ENCODE assay signal across 8 mouse cellular contexts in the genomic region with DNA sequence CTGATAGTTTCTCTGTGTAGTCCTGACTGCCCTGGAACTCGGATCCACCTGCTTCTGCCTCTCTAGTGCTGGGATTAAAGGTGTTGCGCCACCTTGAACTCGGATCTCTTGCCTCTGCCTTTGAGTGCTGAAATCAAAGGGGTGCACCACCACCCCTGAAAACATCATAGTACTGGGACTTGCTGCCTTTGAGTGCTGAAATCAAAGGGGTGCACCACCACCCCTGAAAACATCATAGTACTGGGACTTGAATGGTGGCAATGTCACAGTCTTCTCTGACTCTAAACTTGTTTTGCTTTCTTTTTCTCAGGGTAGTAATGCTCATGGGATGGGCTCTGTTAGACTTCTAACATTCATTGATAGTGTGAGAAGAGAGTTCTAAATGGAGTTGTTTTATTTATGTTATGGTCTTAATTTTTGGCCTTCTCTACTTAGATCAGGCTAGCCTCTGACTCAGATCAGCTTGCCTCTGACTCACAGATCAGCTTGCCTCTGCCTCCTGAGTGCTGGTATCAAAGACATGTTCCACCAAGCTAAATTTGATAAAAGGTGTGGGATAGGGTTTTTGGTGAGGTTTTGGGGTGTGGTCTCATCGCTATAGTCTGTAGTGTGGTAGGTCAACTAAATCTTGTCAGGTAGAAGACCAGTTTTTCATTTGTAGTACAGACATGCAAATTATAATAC. TPM values are rescaled to one million over a fixed set of nuclear protein-coding genes. Genes with fewer than 3 reads are reported as not detected.
DNase-seq lines count a peak whose midpoint lies in the region; ATAC-seq and TF ChIP-seq lines count a peak whose summit lies in the region.

No protein-coding gene starts in this region.

- H3K36me3 ChIP-seq in lung, embryonic 14.5 days (ENCODE audit: insufficient read depth): peaks cover 41% of the 10 kb centered on the region
- H3K36me3 ChIP-seq in embryonic facial prominence, embryonic 11.5 days (replicated peaks; ENCODE audit: control insufficient read depth, insufficient read depth, low read depth, low read length): 0 out of 2 replicates have a peak, but pooled peaks cover 2% of the 10 kb centered on the region
- H3K36me3 ChIP-seq in intestine, embryonic 16.5 days (ENCODE audit: control insufficient read depth, insufficient read depth, low read length): no peaks in the 10 kb centered on the region
- no peaks in the 10 kb centered on the region for H3K36me3 ChIP-seq in neural tube, embryonic 15.5 days

- 80% methylated on average over 4 of the region's 4 CpGs for WGBS in lung, embryonic 14.5 days
- WGBS in embryonic facial prominence, embryonic 11.5 days: 92% methylated on average over 4 of the region's 4 CpGs
- WGBS in intestine, embryonic 16.5 days: 81% methylated on average over 4 of the region's 4 CpGs
- 91% methylated on average over 4 of the region's 4 CpGs for WGBS in neural tube, embryonic 15.5 days

- no peak overlapping the region for H3K27ac ChIP-seq in lung, embryonic 14.5 days (ENCODE audit: low read depth)
- H3K27ac ChIP-seq in embryonic facial prominence, embryonic 11.5 days (replicated peaks; ENCODE audit: low read depth, low read length): no peak overlapping the region
- no peak overlapping the region for H3K27ac ChIP-seq in intestine, embryonic 16.5 days (ENCODE audit: low read length)
- no peak overlapping the region for H3K27ac ChIP-seq in neural tube, embryonic 15.5 days (replicated peaks)

- peak overlapping the region; percentile 93 for H3K4me2 ChIP-seq in lung, embryonic 14.5 days
- peak overlapping the region; percentile 69 for H3K4me2 ChIP-seq in embryonic facial prominence, embryonic 11.5 days (ENCODE audit: low read depth, low read length)
- peak overlapping the region; percentile 81 for H3K4me2 ChIP-seq in intestine, embryonic 16.5 days (ENCODE audit: low read depth, low read length)
- peak overlapping the region; percentile 81 for H3K4me2 ChIP-seq in neural tube, embryonic 15.5 days

- TF ChIP-seq CTCF in lung, embryonic 14.5 days (IDR thresholded peaks at IDR 0.05; ENCODE audit: low read depth): no peak

- H3K9me3 ChIP-seq in lung, embryonic 14.5 days (ENCODE audit: low read depth, low read length): no peaks in the 10 kb centered on the region
- H3K9me3 ChIP-seq in embryonic facial prominence, embryonic 11.5 days (replicated peaks; ENCODE audit: control insufficient read depth, low read length): no peaks in the 10 kb centered on the region
- no peaks in the 10 kb centered on the region for H3K9me3 ChIP-seq in intestine, embryonic 16.5 days (ENCODE audit: control insufficient read depth, low read length)
- no peaks in the 10 kb centered on the region for H3K9me3 ChIP-seq in neural tube, embryonic 15.5 days (replicated peaks)

- H3K9ac ChIP-seq in lung, embryonic 14.5 days: peak overlapping the region; percentile 100; the same call in 1 of the 2 replicates
- H3K9ac ChIP-seq in embryonic facial prominence, embryonic 11.5 days (replicated peaks; ENCODE audit: low read length): no peak overlapping the region; the same call in 1 of the 2 replicates
- H3K9ac ChIP-seq in intestine, embryonic 16.5 days (ENCODE audit: low read depth, low read length): peak overlapping the region; percentile 100; the same call in 1 of the 2 replicates
- H3K9ac ChIP-seq in neural tube, embryonic 15.5 days (replicated peaks): 0 out of 2 replicates have a peak overlapping the region, but pooled peaks have one; percentile 99

- H3K27me3 ChIP-seq in lung, embryonic 14.5 days (ENCODE audit: insufficient read depth, low read length): no peaks in the 10 kb centered on the region
- no peaks in the 10 kb centered on the region for H3K27me3 ChIP-seq in embryonic facial prominence, embryonic 11.5 days (ENCODE audit: control insufficient read depth, insufficient read depth, low read length)
- H3K27me3 ChIP-seq in intestine, embryonic 16.5 days (replicated peaks; ENCODE audit: control insufficient read depth, insufficient read depth, low read length): no peaks in the 10 kb centered on the region
- no peaks in the 10 kb centered on the region for H3K27me3 ChIP-seq in neural tube, embryonic 15.5 days (replicated peaks)

- peak overlapping the region; percentile 99 for H3K4me3 ChIP-seq in lung, embryonic 14.5 days (ENCODE audit: low read depth, low read length)
- H3K4me3 ChIP-seq in embryonic facial prominence, embryonic 11.5 days (ENCODE audit: low read depth, low read length): peak overlapping the region; percentile 96
- peak overlapping the region; percentile 99 for H3K4me3 ChIP-seq in intestine, embryonic 16.5 days (ENCODE audit: low read length)
- peak overlapping the region; percentile 85 for H3K4me3 ChIP-seq in neural tube, embryonic 15.5 days (replicated peaks)

- ATAC-seq in lung, embryonic 14.5 days (ENCODE audit: insufficient read depth): no peak
- no peak for ATAC-seq in embryonic facial prominence, embryonic 11.5 days (replicated peaks; ENCODE audit: insufficient number of reproducible peaks, low FRiP score, low TSS enrichment, low read depth)
- no peak for ATAC-seq in intestine, embryonic 16.5 days
- no peak for ATAC-seq in neural tube, embryonic 15.5 days (ENCODE audit: low FRiP score)
- no peak for ATAC-seq in activated CD4-positive, CD25-positive, alpha-beta regulatory T cell, adult 4 months
- no peak for ATAC-seq in erythroid progenitor cell, adult 5-6 weeks (replicated peaks; ENCODE audit: low FRiP score, poor library complexity, severe bottlenecking)

- peaks cover 12% of the 10 kb centered on the region; the same call in 1 of the 2 replicates for H3K4me1 ChIP-seq in lung, embryonic 14.5 days (ENCODE audit: insufficient read depth)
- H3K4me1 ChIP-seq in embryonic facial prominence, embryonic 11.5 days (ENCODE audit: control insufficient read depth, insufficient read depth, low read length): no peaks in the 10 kb centered on the region
- peaks cover 15% of the 10 kb centered on the region for H3K4me1 ChIP-seq in intestine, embryonic 16.5 days (ENCODE audit: control insufficient read depth, insufficient read depth, low read length)
- peaks cover 40% of the 10 kb centered on the region for H3K4me1 ChIP-seq in neural tube, embryonic 15.5 days

- intact Hi-C loops in left cerebral cortex, postnatal 25 days (cut with DNase I): no loop called here

- DNase-seq in lung, embryonic 14.5 days: no peak
- no peak for DNase-seq in lung, postnatal 10 days
- no peak for DNase-seq in embryonic facial prominence, embryonic 11.5 days (ENCODE audit: low spot score)
- no peak for DNase-seq in left cerebral cortex, postnatal 25 days (ENCODE audit: low spot score in 2 of 2)

RNA-seq across cellular contexts. Expression of a gene that starts 6.7 kb away (rescaled TPM):
- polyA plus RNA-seq in lung, embryonic 14.5 days (2014; fragmentation: Nextera tagmentation; extraction: Ambion mirVana): 33.2 and 34.0 TPM in 2 replicates
- polyA plus RNA-seq in embryonic facial prominence, embryonic 11.5 days (2014; fragmentation: Nextera tagmentation; extraction: Ambion mirVana): 37.3 and 43.2 TPM in 2 replicates
- 15.5 and 16.5 TPM in 2 replicates for polyA plus RNA-seq in intestine, embryonic 16.5 days (2015; fragmentation: Nextera tagmentation; extraction: Ambion mirVana)
- 23.2 and 25.4 TPM in 2 replicates for polyA plus RNA-seq in neural tube, embryonic 15.5 days (2015; fragmentation: Nextera tagmentation; extraction: Ambion mirVana)
- polyA plus RNA-seq in activated CD4-positive, CD25-positive, alpha-beta regulatory T cell, adult 4 months (2017; shearing (Covaris generic)): 10 to 100 TPM; 47.7 to 47.8 TPM
- total RNA-seq in erythroid progenitor cell, adult 5-6 weeks (2015; ENCODE audit: low replicate concordance): 77.5 and 99.5 TPM in 2 replicates
- 56.0 and 64.2 TPM in 2 replicates for total RNA-seq in erythroid progenitor cell, adult 5-6 weeks (2017; ENCODE audit: low replicate concordance)
- 10 to 100 TPM; 61.4 to 71.6 TPM for total RNA-seq in left cerebral cortex, postnatal 25 days (2021)
